Mouse (Mus musculus) frontal cortex, postnatal 25 days (tissue): ENCODE data around the gene Klhl9.
A peak's percentile ranks its signal among the peaks of the same experiment; 100 is the strongest.

Experiments
- DNase-seq, 2 experiments: peaks; one replicate each; pipeline ENCODE4 v3.0.0; 2022; ENCODE audit warnings: low spot score in 2 of 2

Klhl9 gene

GRCm38 (mm10) chr4:88715059-88715458 lies 7.2 kb downstream of the Klhl9 start:
- DNase-seq = no peak

- DNase-seq = no peak
These were observed 8.0 kb downstream of the Klhl9 start for GRCm38 (mm10) chr4:88714281-88714680.

GRCm38 (mm10) chr4:88707128-88707826 lies 15.0 kb downstream of the Klhl9 start:
- DNase-seq = no peak

GRCm38 (mm10) chr4:88705924-88706323 lies 16.3 kb downstream of the Klhl9 start:
- DNase-seq = no peak

- no peak for DNase-seq
These were observed 23.0 kb downstream of the Klhl9 start for GRCm38 (mm10) chr4:88699301-88699700.

GRCm38 (mm10) chr4:88698781-88699180 lies 23.5 kb downstream of the Klhl9 start:
- DNase-seq = no peak

- no peak for DNase-seq
These were observed 24.5 kb downstream of the Klhl9 start for GRCm38 (mm10) chr4:88697753-88698152.

- no peak for DNase-seq
These were observed 25.2 kb downstream of the Klhl9 start for GRCm38 (mm10) chr4:88697108-88697507.

GRCm38 (mm10) chr4:88696237-88696884 lies 25.9 kb downstream of the Klhl9 start:
- peak; percentile 24 to 52 for DNase-seq

GRCm38 (mm10) chr4:88693392-88693791 lies 28.9 kb downstream of the Klhl9 start:
- DNase-seq = no peak

GRCm38 (mm10) chr4:88692537-88692936 lies 29.7 kb downstream of the Klhl9 start:
- DNase-seq = no peak

- DNase-seq = no peak
These were observed 31.0 kb downstream of the Klhl9 start, which contains the start of gene Ifnab for GRCm38 (mm10) chr4:88691259-88691658. Gene Ifnab, minus strand, starts transcription at chr4:88691359.

- DNase-seq = no peak
These were observed 38.5 kb downstream of the Klhl9 start, which contains the start of gene Ifna2 for GRCm38 (mm10) chr4:88683812-88684211. Gene Ifna2, minus strand, starts transcription at chr4:88683912.

GRCm38 (mm10) chr4:88681353-88681752 lies 40.9 kb downstream of the Klhl9 start:
- DNase-seq = no peak

GRCm38 (mm10) chr4:88680362-88680761 lies 41.9 kb downstream of the Klhl9 start:
- DNase-seq = no peak

GRCm38 (mm10) chr4:88676824-88677223 lies 45.4 kb downstream of the Klhl9 start, which contains the start of gene Ifna16:
Gene Ifna16, minus strand, starts transcription at chr4:88676924.
- no peak for DNase-seq
